Mouse (Mus musculus) olfactory bulb, adult 2 months (tissue): Measurements from ENCODE around the gene Fam19a2.

ENCODE experiments used
- CTCF ChIP-seq: fragments of 200-500 bp; IDR thresholded peaks from 2 replicates; pipeline ENCODE4 v1.5.1; 2012; ENCODE audit warnings: low read depth, mild to moderate bottlenecking, low read length, moderate library complexity; ENCODE audit not compliant: insufficient read depth
- POLR2A ChIP-seq: fragments of 200-500 bp; IDR thresholded peaks from 2 replicates; pipeline ENCODE4 v1.6.1; 2012; ENCODE audit warnings: mild to moderate bottlenecking, low read depth, low read length, moderate library complexity; ENCODE audit not compliant: insufficient read depth

DNA sequence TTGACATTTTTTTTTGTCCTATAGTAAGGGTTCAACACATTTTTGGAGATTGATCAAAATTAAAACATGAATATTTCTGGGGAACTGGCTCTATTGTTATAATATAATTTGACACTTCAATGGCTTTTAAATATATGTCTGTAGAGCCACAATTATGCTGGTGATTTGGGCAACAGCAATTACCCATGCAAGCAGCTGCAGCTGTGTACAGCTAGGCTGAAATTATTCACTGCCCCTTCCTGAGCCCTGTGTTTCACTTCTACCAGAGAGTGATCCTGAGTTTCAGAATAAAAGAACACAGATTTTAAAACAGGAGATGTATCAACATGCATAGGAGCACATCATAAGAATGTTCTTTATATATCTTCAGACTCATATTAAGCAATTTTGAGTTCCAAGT lies 43.5 kb downstream of the Fam19a2 start:
- TF ChIP-seq CTCF = no peak
- no peak for TF ChIP-seq POLR2A
